Mouse (Mus musculus) kidney, adult 2 months (tissue): ENCODE data around the gene Rpl13a. TPM values are rescaled to one million over a fixed set of nuclear protein-coding genes. Genes with fewer than 3 reads are reported as not detected.
A peak's percentile ranks its signal among the peaks of the same experiment; 100 is the strongest.
"Not testable (repeated sequence)": the region's sequence is repeated elsewhere in the genome, so short reads cannot be mapped to it uniquely, and the experiment has no call there.

ENCODE experiments used
- DNase-seq: peaks from one replicate; pipeline ENCODE4 v3.0.0; 2021
- H3K27ac ChIP-seq: fragments of 200-500 bp; 2 replicates; pipeline ENCODE4 v1.5.1; 2012; ENCODE audit warnings: low read depth, low read length, control low read depth, inconsistent platforms; ENCODE audit not compliant: insufficient read depth
- H3K27me3 ChIP-seq: fragments of 200-500 bp; replicated peaks from 2 replicates; pipeline ENCODE4 v1.6.1; 2012; ENCODE audit warnings: mild to moderate bottlenecking, moderate library complexity, low read length, inconsistent platforms; ENCODE audit not compliant: control insufficient read depth, insufficient read depth
- H3K36me3 ChIP-seq: fragments of 200-500 bp; 2 replicates; pipeline ENCODE4 v1.6.1; 2012; ENCODE audit warnings: mild to moderate bottlenecking, moderate library complexity, low read length, inconsistent platforms; ENCODE audit not compliant: control insufficient read depth, insufficient read depth
- H3K4me1 ChIP-seq: fragments of 200-500 bp; 2 replicates; pipeline ENCODE4 v1.6.1; 2011; ENCODE audit warnings: low read length; ENCODE audit not compliant: control insufficient read depth, insufficient read depth
- H3K4me3 ChIP-seq: fragments of 200-500 bp; 2 replicates; pipeline ENCODE4 v1.5.1; 2011; ENCODE audit warnings: mild to moderate bottlenecking, low read depth, low read length, control low read depth; ENCODE audit not compliant: insufficient read depth
- CTCF ChIP-seq: fragments of 200-500 bp; conservative IDR thresholded peaks from 2 replicates; pipeline ENCODE4 v1.5.1; 2011; ENCODE audit warnings: low read depth, mild to moderate bottlenecking, control low read depth, low read length, moderate library complexity, mixed read lengths; ENCODE audit not compliant: insufficient read depth, insufficient read length
- POLR2A ChIP-seq: fragments of 200-500 bp; IDR thresholded peaks from one replicate; pipeline ENCODE4 v1.6.1; 2011; ENCODE audit warnings: low read depth, low read length, control low read depth
- WGBS: fragments of 180-500 bp; shearing (Covaris S2); methylation state at CpG from one replicate; pipeline ENCODE4 v1.1.7; 2018; 5-methylcytosine and 5-hydroxymethylcytosine counted together
- polyA plus RNA-seq: library from polyadenylated mRNA; depleted of rRNA; stranded (reverse); fragments of >200 nt; gene quantifications from 2 replicates; pipeline ENCODE4 v1.2.3, GENCODE M21; 2012

The Rpl13a gene
- polyA plus RNA-seq, 1 experiment: 1,360 TPM

- Histone ChIP-seq H3K36me3 (no peaks in the 10 kb centered on the region), H3K27me3 (no peaks in the 10 kb centered on the region), H3K4me1 (no peaks in the 10 kb centered on the region), H3K27ac (no peak overlapping the region), H3K4me3 (no peak overlapping the region)
- no peak for DNase-seq
- WGBS: 88% methylated on average over 9 of the region's 9 CpGs
- TF ChIP-seq CTCF: no peak
- no peak for TF ChIP-seq POLR2A
Observed at GRCm38 (mm10) chr7:45155590-45155989, 27.0 kb upstream of the Rpl13a start.

- peak; percentile 61 for DNase-seq
- Histone ChIP-seq H3K4me1 (no peaks in the 10 kb centered on the region), H3K27ac (no peak overlapping the region), H3K4me3 (peak overlapping the region; percentile 6; the same call in 1 of the 2 replicates), H3K36me3 (no peaks in the 10 kb centered on the region), H3K27me3 (no peaks in the 10 kb centered on the region)
- TF ChIP-seq POLR2A: no peak
- TF ChIP-seq CTCF: peak; percentile 52
- 71% methylated on average over 12 of the region's 12 CpGs for WGBS
Observed at GRCm38 (mm10) chr7:45154993-45155514, 26.5 kb upstream of the Rpl13a start.

- TF ChIP-seq POLR2A: peak; percentile 74
- peak; percentile 50 for TF ChIP-seq CTCF
- no peaks in the 10 kb centered on the region for H3K27me3 ChIP-seq
- peak within 1 kb of the TSS; percentile 96 for H3K27ac ChIP-seq
- H3K4me1 ChIP-seq: no peaks in the 10 kb centered on the region
- H3K4me3 ChIP-seq: peak within 1 kb of the TSS; percentile 82
- DNase-seq: peak; percentile 98
- 2% methylated on average over 69 of the region's 69 CpGs for WGBS
- H3K36me3 ChIP-seq: no peaks in the 10 kb centered on the region
Observed at GRCm38 (mm10) chr7:45154096-45154992, 25.8 kb upstream of the Rpl13a start, which contains the start of the genes Pih1d1 and Aldh16a1. TSS of gene Pih1d1 (plus strand) at chr7:45154303. TSS of gene Aldh16a1 (minus strand) at chr7:45154584.

GRCm38 (mm10) chr7:45153586-45153985, 25.0 kb upstream of the Rpl13a start:
- no peak for DNase-seq
- peak overlapping the region; percentile 82 for H3K4me3 ChIP-seq
- TF ChIP-seq POLR2A (no peak), CTCF (no peak)
- H3K4me1 ChIP-seq: peaks cover 2% of the 10 kb centered on the region; the same call in 1 of the 2 replicates
- H3K36me3 ChIP-seq: no peaks in the 10 kb centered on the region
- peak overlapping the region; percentile 96 for H3K27ac ChIP-seq
- WGBS: under 1% methylated on average over 5 of the region's 5 CpGs
- H3K27me3 ChIP-seq: no peaks in the 10 kb centered on the region

GRCm38 (mm10) chr7:45153052-45153451, 24.5 kb upstream of the Rpl13a start:
- not testable (repeated sequence) for H3K4me3 ChIP-seq, H3K4me1 ChIP-seq, H3K27ac ChIP-seq, H3K36me3 ChIP-seq, H3K27me3 ChIP-seq, DNase-seq
- 63% methylated on average over 2 of the region's 2 CpGs for WGBS

GRCm38 (mm10) chr7:45151303-45151702, 22.7 kb upstream of the Rpl13a start:
- Histone ChIP-seq H3K4me3 (no peak overlapping the region), H3K27ac (peak overlapping the region; percentile 61), H3K4me1 (peaks cover 15% of the 10 kb centered on the region; the same call in 1 of the 2 replicates), H3K27me3 (no peaks in the 10 kb centered on the region), H3K36me3 (no peaks in the 10 kb centered on the region)
- peak; percentile 65 for DNase-seq
- WGBS: 48% methylated on average over 11 of the region's 11 CpGs
- TF ChIP-seq CTCF: no peak
- TF ChIP-seq POLR2A: no peak

DNA sequence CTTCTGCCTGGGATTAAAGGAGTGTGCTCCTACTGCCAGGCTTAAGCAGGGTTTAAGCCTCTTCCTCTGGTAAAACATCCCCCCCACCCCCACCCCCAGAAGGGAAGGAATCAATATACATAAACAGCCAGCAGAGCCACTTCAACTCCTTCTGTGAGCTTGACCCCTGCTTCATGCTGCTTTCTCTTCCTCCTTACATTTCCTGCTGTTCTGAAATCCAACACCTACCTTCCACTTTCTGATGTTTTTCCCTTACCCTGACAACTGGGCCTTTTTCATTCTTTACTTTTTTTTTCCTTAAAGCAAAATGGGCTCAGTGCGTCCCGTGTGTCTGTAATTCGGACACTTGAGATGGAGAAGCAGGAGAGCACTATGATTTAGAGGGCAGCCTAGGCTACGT, 21.8 kb upstream of the Rpl13a start:
- 59% methylated on average over 4 of the region's 4 CpGs for WGBS
- DNase-seq: no peak
- TF ChIP-seq POLR2A (no peak), CTCF (no peak)

More for the DNA sequence above, 21.8 kb upstream of the Rpl13a start:
- Histone ChIP-seq H3K27ac (peak overlapping the region; percentile 61), H3K4me1 (peaks cover 15% of the 10 kb centered on the region; the same call in 1 of the 2 replicates), H3K27me3 (no peaks in the 10 kb centered on the region), H3K4me3 (no peak overlapping the region), H3K36me3 (no peaks in the 10 kb centered on the region; the same call in 1 of the 2 replicates)
